Mouse (Mus musculus) G1E-ER4 (cell line): ENCODE measurements around the gene Arhgef33. TPM values are rescaled to one million over a fixed set of nuclear protein-coding genes. Genes with fewer than 3 reads are reported as not detected.

ENCODE experiments used
- GATA1 ChIP-seq: IDR thresholded peaks from one replicate; pipeline ENCODE4 v1.8.0; 2012; ENCODE audit warnings: low read length, inconsistent platforms
- polyA plus RNA-seq: library from polyadenylated mRNA; stranded (reverse); fragments of >175 nt; gene quantifications from 2 replicates; pipeline ENCODE4 v1.2.3, GENCODE M21; 2012

Gene Arhgef33
- not detected in 2 replicates for polyA plus RNA-seq

DNA sequence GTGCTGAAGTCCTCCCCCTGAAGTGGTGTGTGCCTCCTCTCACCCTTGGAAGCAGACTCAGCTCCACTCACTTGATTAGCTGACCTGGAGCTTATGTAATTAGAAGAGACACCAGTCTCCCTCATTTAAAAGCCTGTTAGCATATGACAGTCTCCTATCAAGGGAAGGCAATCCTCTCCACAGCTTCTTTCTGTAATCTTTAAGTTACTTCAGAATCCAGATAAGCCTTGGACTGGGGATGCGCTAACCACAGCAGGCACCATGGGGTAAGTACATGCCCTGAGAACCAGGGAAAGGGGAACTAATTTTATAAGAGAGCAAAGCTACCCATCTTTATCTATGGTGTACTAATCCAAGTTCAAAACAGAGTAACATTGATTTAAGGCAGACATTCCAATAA lies at the start of gene Arhgef33:
Gene Arhgef33, plus strand, starts transcription at position 157 of the 400 bp plus-strand sequence.
- TF ChIP-seq GATA1, result no peak

DNA sequence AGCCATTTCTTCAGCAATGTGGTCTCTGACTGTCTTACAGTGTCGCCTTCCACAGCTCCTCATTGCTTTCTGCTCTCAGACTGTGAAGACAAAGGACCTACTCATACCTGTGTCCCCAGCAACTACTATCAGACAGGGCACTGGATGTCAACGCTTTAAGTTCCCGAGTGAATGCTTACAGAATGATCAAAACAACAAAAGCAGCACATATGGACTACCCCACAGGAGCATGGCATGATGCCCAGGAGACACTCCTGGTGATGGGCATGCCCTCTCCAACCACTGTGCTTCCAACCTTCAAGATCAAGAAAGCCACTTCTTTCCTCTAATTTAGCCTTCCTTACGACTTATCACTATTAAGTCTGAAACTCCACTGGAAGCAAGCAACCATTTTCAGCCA lies 40.1 kb upstream of the Arhgef33 start:
- no peak for TF ChIP-seq GATA1

DNA sequence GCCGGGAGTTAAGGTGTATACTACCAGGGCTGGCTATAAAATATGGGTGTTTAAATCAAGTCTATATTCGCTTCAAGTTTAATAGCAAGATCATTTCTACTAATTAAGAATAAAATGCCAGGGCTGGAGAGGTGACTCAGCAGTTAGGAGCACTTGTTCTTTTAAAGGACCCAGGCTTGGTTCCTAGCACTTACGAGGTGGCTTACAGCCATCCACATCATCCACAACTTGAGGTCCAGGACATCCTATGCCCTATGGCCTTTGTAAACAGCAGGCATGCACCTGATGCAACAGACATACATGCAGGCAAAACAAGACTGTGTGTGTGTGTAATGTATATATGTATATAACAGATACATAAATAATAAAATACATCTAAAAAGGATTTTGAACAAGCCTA lies 39.1 kb upstream of the Arhgef33 start:
- TF ChIP-seq GATA1, result no peak

DNA sequence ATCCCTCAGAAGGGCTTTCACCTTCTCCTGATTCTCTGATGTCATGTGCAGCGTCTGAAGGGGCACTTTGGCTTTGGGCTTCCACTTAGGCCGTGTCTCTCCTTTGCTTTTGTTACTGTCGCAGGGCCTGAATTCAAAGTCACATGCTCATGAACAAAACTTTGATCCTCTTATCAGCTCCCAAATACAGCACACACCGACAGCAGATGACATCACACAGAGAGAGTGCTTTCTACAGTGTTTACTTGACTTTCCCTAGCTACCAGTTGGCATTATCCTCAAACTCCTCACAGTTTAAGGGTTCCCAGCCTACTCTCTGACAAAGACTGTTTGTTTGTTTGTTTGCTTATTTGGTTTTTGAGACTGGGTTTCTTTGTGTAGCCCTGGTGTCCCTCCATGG lies 29.0 kb upstream of the Arhgef33 start:
- no peak for TF ChIP-seq GATA1

DNA sequence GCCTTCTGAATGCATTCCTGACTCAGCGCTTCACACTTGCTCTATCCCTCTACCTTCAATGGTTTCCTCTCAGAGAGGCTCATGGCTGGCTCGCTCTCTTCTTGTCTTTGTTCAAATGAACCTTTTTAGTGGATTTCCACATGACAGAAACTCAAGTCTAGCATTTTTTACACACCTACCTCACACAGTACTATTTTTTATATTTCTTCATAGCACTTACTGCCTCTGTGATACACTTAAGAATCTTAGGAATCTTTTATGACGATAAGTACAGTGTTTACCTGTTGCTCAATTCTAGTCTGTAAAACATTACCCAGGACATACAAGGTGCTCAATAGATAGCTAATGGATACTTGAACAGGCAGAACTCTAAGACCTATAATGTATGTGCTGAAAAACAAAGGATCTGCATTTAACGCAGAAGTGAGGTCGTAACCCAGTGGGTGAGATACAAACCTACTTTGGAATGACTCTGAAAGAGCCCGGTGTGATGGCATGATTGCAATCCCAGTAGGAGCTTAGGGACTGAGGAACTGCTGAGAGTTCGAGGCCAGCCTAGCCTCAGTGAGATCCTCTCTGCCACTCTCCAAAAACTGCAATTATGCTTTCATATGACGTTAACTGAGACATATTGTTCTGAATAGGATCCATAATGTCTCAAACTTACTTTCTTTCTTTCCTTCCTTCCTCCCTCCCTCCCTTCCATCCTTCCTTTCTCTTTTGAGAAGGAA lies 27.7 kb upstream of the Arhgef33 start:
- no peak for TF ChIP-seq GATA1

DNA sequence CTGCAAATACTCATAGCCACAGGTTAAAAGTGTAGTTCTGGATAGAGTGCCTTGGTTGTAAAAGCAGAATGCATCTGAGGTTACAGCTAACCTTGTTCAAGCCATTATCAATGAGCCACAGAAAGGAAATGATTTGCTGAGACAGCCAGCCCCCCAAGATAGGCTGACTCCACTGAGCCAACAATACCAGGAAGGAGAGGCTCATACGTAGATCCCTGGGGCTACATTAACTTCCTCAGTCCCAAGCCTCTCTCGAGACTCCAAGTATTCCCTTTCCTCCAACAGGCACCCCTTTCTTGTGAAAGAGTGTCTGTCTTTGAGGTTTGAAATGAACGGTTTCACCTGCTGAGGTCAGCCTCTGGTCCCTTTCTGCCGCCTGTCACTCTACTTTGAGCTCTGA lies 22.8 kb upstream of the Arhgef33 start:
- TF ChIP-seq GATA1, result no peak

DNA sequence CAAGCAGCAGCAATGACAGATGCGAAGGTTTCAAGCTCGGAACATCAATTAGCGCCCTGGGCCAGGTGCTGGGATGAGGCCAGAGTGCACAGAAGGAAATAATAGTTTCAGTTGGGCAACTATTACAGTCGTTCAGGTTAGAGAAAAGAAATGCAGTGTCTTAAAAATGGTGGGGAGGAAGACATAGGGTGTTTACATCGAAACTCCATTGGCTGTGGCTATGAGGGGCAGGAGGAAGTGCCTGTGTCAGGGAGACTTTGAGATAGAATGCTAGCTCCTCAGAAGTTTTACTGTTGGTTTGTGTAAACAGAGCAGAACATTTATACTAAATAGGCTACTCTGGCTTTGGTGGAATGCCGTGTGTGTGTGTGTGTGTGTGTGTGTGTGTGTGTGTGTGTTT lies 19.2 kb upstream of the Arhgef33 start:
- no peak for TF ChIP-seq GATA1

DNA sequence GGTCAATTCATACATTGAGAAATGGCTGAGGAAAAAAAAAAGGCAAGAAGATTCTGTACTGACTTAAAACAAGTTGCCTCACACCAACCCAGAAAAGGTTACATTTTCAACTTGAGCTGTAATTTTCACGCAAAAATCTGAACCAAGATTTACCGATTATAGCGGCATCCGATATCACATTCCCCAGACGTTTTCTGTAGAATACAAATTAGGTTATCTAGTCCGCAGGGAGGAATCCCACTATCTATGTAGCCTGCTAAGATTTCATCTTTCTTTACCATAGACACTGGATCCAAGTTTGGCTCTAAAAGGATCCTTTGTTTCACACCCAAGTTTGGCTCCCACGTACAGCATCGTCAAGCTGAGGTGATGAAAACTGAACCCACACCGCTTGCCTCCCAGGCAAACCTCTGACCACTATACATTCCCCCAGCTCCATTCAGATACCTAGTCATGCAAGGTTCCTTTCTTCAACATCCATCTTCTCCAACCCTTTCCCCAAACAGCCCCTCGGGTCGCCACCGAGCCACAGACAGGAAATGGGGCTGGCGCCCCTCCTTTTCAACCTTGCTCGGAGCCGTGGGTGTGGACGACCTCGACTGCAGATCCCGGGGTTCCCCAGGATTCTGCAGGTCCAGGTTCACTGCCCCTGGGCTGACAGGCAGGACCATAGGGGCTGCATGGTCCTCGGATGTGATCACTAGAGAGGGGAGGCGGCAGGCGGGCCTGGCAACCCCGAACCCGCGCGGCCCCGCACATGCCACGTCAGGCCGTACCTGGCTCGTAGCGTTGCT lies 17.7 kb upstream of the Arhgef33 start:
- no peak for TF ChIP-seq GATA1

DNA sequence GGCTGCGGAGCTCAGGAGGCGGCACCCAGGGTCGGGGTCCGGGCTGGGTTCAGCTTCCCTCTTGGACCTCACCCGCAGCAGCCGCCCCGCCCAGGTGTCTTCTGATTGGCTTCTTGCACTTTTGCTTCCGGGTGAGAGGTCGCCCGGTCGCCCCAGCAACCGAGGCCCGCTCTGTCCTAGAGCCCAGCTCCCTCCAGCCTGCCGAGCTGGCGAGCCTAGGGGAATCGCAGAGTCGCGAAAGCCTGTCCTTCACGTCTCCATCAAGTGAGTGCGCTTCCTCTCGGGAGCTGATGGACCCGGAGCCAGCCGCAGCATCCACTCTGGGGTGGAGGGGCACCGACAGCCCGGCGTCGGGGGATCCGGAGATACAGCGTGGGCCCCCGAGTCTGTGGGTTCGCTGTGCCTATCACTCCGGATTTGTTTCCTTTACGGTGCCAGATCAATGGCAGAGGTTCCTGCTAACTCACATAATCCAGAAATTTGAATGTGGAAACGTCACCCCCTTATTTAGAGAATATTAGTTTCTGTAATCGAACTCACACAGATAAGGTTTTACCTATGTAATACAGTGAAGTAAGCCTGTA lies 17.0 kb upstream of the Arhgef33 start, which contains the start of the genes Morn2 and Dhx57:
Gene Morn2, plus strand, starts transcription at position 130 of the 584 bp plus-strand sequence.
Gene Dhx57, minus strand, starts transcription at position 403 of the 584 bp plus-strand sequence.
- no peak for TF ChIP-seq GATA1

DNA sequence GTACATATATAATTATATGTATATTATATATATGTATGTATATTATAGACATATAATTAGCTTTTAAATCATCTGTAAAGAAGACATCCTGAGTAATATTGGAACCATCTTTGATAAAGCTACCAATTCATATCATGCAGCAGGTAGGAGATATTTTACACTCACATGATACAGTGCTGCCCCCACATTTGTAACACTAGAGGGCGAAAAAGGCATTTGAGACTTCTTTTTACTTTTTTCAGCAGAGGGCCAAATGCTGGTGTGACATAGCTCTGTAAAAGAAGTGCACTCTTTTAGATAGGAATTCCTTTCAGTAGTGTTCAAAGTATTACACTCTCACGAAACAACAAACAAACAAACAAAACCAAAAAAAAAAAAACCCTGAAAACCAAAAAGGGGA lies 16.1 kb upstream of the Arhgef33 start:
- no peak for TF ChIP-seq GATA1

DNA sequence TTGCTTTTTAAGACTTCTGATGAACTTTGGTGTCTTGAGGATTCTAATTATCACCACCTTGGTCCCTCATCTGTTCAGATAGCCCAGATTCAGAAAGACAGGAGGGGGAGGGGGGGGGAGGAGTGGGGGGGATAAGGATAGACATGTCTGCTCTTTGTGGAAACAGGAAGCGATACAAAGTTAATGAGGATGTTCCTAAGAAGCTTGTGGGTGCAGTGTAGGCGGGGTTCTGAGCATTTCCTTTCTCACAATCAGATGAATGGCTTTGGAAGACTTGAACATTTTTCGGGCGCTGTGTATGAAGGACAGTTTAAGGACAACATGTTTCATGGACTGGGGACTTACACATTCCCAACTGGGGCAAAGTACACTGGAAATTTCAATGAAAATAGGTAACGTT lies 11.9 kb upstream of the Arhgef33 start:
- no peak for TF ChIP-seq GATA1

DNA sequence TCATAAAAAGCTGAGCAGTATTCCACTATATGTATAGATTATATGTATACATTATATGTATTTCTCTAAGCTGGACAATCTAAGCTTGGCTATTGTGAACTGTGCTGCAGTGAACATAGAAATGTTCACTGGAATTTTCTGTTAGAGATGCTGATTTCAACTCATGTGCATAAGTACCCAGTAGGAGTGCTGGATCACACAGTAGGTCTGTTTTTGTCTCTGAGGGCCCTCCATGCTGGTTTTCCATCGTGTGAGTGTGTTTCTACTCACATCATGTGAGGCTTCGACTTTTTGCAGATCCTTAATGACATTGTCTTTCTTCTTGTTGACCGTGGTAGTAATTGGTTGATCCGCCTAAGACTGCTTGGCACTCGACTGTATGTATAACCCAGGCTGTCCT lies 8.4 kb upstream of the Arhgef33 start:
- TF ChIP-seq GATA1, result no peak

DNA sequence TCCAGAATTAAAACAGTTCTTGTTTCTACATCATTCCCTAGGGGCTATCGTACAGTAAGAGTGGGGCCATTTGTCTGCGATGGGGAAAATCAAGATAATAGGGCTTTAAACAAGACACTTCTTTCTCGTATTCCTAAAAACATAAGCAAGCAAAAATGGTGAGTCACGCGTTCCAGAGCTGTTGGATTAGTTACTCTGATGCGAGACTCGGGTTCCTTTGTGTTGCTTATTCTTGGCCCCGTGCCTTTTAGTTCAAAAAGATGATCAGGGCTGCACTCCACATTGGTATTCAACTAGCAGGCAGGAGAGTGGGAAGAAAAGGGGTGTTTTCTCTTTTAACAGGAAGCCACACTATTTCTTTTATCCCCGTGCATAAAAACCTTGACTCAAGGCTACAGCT lies 4.6 kb downstream of the Arhgef33 start:
- no peak for TF ChIP-seq GATA1

DNA sequence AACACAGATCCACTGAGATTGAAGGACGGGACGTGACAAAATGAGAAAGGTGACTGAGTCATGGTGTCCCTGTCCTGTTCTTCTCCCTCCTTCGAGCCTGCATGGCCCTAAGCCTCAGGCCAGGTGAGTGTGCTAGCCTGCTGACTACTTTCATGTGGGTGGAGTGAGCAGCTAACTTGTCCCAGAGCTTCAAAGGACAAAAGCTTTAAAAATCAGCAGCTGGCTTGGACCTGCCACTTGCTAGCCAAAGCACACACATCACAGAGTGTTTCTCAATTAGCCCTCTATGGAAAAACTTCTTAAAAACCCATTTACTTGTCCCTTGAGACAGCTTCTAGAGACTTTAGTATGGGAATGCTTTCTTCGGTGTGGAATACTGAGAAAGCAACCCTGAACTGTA lies 5.2 kb downstream of the Arhgef33 start:
- TF ChIP-seq GATA1, result no peak

DNA sequence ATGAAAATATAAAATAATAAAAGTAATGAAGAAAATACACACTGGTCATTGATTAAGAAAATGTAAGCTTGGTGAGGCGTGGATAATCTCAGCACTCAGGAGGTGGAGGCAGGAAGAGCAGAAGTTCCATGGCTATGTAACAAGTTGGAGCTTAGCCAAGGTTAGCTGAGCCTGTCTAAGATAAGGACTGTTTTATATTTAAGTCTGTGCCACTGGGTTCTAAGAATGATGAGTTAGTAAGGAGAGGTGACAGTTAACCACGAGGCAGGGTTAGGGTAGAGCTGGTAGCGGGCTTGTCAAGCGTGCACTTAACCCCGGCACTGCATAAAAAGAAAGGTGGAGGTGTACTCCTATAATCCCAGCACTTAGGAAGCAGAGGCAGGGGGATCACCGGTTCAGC lies 15.0 kb downstream of the Arhgef33 start:
- no peak for TF ChIP-seq GATA1

DNA sequence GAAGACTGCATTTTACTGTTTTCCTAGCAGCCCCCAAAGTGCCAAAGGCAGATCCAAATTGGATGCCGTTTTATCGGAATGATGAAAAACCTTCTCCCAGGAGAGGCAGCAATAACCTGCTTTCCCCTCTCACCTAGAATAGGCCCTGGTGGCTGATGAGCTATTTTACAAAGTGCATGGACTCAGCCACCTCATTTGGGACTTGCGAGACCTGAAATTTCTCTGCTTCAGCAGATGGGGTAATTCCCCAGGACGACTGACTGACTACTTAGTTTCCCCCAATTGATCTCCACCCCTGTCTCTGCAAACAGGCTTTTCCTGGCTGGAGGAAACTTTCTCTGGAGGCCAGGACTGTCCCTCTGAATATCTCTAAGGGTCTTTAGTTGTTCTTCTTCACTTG lies 15.8 kb downstream of the Arhgef33 start:
- no peak for TF ChIP-seq GATA1
